Mouse (Mus musculus) liver, postnatal 0 days (tissue): ENCODE data around the gene Trib3.

Source experiments
- CTCF ChIP-seq: sonication (generic); IDR thresholded peaks from 2 replicates; pipeline ENCODE4 v1.5.1; 2016; ENCODE audit warnings: antibody characterized with exemption, low read depth
- EP300 ChIP-seq: IDR thresholded peaks from 2 replicates; pipeline ENCODE4 v1.6.1; 2016; ENCODE audit warnings: antibody characterized with exemption, low read depth, mild to moderate bottlenecking

DNA sequence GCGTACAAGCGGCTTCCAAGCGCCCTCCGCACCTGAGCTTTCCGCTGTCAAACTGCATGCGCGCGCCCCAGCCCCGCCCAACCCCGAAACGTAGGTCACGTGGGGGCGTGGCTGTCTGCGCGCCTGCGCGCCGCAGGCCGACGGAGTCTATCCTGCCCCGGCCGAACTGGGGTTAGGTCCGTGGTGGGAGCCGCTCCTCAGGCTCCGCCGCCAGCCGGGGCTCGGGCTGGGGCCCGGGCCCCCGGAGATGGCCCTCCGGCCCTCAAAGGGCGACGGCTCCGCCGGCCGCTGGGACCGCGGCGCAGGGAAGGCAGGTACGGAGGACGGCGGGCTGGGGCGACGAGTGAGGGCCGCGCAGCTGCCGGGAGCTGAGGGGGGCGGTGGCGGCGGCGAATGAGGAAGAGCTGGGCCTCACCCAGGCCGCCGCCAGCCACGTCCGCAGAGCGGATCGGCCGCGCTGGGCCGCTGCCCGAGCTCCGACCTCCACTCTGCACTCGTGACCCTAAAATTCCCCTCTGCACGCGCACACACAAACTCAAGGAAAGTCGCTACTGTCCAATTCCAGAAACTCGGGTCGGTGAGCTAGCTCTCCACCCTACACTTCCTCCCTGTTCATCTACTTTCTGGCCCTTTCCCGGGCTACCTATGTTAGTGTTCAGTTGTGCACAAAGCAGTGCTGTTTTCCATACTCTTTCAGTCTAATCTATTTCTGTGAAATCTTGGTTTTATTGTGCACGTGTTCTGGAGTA lies 49.9 kb downstream of the Trib3 start, which contains the start of gene Tbc1d20:
- TF ChIP-seq CTCF = no peak
- no peak for TF ChIP-seq EP300
